Mouse (Mus musculus): ENCODE measurements around the gene Rbm20.

Gene Rbm20

GRCm38 (mm10) chr19:53810584-53810983, 133.5 kb downstream of the Rbm20 start:
- CTCF ChIA-PET, result no interaction called here

- CTCF ChIA-PET, result no interaction called here
Observed at GRCm38 (mm10) chr19:53813576-53813975, 136.5 kb downstream of the Rbm20 start.

DNA sequence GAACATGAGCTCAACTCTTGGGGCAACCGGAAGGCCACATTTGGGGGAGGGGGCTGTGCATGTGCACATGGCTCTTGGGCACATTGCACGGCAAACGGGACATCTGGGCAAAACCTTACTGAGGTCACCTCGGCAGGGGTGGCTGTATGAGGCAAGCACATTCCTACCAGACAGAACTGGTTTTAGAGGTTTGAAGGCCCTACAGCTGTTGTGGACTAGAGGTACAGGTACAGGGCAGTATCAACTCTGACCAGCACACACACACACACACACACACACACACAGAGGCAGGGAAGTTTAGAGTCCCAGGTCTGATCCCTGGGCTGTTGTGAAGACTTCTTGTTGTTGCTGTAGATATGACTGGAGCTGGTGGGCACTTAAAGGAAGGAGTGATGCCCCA, 138.6 kb downstream of the Rbm20 start:
- CTCF ChIA-PET, result no interaction called here

DNA sequence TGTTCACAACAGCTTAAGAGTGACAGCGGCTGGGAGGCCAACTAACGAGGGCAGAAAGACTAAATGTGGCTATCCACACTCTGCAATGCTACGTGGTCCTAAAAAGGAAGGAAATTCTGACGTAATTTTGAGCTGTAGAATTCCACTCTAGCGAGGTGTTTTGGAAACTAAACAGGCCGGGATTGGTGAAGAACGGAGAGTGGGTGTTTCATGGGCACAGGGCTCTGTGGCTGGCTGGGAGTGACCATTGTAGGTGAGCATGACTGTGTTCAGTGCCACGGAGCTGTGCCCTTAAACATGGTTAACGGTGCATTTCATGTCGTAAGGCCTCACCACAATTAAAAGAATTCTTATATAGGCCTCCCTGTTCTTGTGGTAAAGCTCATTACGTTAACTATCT, 139.1 kb downstream of the Rbm20 start:
- CTCF ChIA-PET, result no interaction called here

GRCm38 (mm10) chr19:53819299-53819698, 142.2 kb downstream of the Rbm20 start:
- CTCF ChIA-PET, result no interaction called here

DNA sequence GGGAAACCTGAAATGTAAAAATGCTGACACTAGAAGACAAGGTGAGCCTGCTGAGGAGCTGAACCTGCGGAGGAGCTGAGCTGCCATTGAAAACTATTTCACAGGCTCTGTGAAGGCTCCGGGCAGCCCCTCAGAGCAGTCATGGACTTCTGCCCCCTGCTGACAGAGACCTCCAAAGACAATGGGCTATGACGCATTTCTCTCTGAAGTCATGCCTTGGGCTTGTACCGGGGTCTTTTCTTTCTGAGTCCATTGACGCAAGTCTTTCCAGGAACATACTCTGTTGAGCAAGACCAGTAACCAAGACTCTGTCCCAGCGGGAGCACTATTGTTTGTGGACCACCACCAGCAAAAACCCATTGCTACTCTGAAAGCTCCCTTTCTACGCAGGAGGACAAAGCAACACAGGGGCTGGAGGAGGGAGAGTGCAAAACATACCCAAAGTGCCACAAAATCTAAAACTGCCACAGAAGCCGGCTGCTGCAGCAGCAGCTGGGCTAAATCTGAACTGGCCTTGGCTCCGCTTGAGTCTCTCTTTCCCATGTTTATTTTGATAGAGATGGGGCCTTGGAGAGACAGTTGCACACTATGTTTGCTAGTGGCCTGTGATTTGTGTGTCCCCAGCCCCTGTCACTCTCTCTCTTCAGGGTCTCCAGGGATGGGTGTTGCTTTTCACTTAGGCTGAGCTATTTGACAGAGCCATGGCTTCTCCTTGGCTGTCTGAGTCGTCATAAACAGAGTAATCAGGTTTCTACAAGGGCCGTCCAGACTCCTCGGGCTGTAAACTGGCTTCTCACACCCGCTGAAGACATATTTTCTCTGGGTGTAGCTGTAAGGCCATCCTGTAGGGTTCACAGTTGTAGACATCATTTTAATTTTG, 144.4 kb downstream of the Rbm20 start:
- CTCF ChIA-PET, result no interaction called here

- CTCF ChIA-PET, result no interaction called here
Observed at GRCm38 (mm10) chr19:53823847-53824246, 146.7 kb downstream of the Rbm20 start.

GRCm38 (mm10) chr19:53824872-53825680, 148.0 kb downstream of the Rbm20 start:
- CTCF ChIA-PET, result no interaction called here

DNA sequence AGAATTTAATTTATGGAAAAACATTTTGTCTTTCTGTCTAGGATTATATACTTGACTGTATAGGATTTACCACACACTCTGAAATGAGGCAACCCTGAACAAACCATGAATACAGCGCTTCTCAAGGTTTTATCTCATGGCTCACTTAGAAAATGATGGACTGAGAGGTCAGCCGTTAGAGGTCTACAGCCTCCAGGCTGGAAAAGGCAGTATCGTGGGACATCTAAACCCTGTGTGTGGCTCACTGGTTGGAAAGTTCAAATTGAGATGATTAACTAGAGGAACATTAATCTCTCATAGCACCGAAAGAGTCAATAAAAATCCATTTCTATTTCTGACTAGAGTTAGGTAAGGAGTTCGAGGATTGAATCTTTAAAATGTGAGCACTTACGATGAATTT, 152.9 kb downstream of the Rbm20 start:
- CTCF ChIA-PET, result interaction anchor here (0.7 kb wide), 1 partner anchor 206 kb away, joined by 3 read pairs; no protein-coding TSS in a partner anchor

GRCm38 (mm10) chr19:53830407-53831163, 153.5 kb downstream of the Rbm20 start:
- CTCF ChIA-PET, result interaction anchor here (0.7 kb wide), 1 partner anchor 205 kb away, joined by 3 read pairs; no protein-coding TSS in a partner anchor

DNA sequence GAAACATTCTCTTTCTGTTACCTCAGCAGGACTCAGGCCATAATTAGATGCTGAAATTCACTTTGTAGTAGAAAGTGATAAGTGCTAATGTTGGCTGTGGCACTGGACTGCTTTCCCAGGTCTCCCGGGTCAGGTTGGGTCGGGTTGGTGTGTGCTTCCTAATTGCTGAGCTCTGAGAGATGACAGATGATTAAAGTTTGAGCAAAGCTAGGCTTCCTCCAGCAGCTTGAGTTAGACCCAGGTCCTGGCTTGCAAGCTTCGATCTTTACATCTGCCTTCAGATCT, 154.0 kb downstream of the Rbm20 start:
- CTCF ChIA-PET, result no interaction called here

DNA sequence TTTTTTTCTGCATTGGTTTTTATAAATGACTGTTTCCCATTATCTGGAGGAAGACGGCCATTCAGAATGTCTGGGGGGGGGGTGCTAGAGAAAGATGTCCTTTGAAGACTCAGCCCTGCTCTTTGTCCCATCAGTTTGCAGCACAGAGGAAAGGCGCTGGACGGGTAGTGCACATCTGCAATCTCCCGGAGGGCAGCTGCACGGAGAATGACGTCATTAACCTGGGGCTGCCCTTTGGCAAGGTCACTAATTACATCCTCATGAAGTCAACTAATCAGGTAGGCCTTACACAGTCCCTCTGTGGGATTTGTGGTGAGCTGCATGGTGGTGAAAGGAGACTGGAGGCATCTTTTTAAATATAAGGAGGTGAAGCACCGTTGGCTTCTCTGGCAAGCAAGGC, 155.4 kb downstream of the Rbm20 start:
- CTCF ChIA-PET, result interaction anchor here (0.6 to 0.7 kb wide), 3 partner anchors 39 to 151 kb away, joined by 5 to 15 read pairs (median 5); no protein-coding TSS in a partner anchor

GRCm38 (mm10) chr19:53833745-53834369, 156.8 kb downstream of the Rbm20 start:
- CTCF ChIA-PET, result interaction anchor here (0.6 to 0.7 kb wide), 2 partner anchors 380 to 417 kb away, joined by 3 to 4 read pairs; no protein-coding TSS in a partner anchor

DNA sequence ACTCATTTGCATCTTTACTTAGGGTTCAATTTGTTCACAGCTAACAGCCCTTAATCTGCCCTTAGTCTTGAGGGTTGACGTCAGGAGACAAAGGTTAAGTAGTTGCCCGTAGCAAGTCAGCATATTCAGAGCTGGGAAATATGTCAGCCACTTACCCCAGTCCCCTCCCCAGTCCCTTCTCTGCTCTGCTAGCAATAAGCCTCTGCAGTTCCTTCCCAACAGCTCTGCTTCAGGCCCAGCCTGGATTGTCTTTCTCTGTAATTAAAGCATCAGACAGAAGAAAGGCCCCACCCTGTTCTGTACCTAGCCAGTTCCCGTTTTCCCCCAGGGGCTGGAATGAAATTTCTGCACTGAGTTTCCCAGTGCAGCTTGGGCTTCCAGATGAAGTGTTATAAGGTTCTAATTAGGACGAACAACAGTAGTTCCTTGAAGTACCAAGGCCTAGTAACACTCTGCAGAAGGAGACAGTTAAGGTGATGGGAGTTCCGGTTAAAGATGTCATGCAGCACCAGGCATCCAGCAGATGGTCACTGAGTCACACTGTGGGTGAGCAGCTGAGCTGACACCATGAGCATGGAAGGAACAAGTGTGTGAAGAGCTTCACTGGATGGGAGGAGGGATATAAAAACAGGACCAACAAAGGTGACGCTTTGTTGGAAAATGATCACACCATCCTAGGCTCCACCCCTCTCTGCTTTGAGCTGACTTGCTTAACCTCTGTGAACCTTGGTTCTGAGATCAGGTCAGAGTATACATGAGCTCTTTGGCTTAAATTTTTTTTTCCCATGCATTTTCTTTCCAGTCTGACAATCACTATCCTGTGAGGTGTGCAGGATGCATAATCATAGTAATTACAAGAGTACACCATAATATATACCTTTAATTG, 159.7 kb downstream of the Rbm20 start:
- CTCF ChIA-PET, result no interaction called here

DNA sequence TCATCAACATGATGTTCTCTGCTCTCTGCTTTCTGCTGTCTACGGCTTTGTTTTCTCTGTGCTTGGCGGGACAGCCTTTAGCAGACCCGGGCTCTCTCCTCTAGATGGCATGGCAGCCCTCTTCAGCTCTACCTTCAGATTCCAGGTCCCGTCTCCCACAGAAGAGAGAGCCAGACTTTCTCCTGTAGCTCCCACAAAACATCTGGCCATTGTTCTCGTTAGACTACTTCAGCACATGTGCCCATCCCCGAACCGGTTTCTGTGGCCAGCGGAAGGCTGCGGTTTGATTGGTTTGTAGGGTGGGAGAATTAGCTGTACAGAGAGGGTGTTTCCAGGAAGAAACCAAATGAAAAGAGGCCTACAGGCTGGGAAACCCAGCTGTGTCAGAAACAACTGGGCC, 161.7 kb downstream of the Rbm20 start:
- CTCF ChIA-PET, result no interaction called here

GRCm38 (mm10) chr19:53839837-53840236, 162.7 kb downstream of the Rbm20 start:
- CTCF ChIA-PET, result interaction anchor here (0.7 kb wide), 1 partner anchor 90 kb away, joined by 3 read pairs; no protein-coding TSS in a partner anchor

- CTCF ChIA-PET, result no interaction called here
Observed at GRCm38 (mm10) chr19:53841915-53842314, 164.8 kb downstream of the Rbm20 start.

GRCm38 (mm10) chr19:53843972-53844371, 166.9 kb downstream of the Rbm20 start:
- CTCF ChIA-PET, result no interaction called here

DNA sequence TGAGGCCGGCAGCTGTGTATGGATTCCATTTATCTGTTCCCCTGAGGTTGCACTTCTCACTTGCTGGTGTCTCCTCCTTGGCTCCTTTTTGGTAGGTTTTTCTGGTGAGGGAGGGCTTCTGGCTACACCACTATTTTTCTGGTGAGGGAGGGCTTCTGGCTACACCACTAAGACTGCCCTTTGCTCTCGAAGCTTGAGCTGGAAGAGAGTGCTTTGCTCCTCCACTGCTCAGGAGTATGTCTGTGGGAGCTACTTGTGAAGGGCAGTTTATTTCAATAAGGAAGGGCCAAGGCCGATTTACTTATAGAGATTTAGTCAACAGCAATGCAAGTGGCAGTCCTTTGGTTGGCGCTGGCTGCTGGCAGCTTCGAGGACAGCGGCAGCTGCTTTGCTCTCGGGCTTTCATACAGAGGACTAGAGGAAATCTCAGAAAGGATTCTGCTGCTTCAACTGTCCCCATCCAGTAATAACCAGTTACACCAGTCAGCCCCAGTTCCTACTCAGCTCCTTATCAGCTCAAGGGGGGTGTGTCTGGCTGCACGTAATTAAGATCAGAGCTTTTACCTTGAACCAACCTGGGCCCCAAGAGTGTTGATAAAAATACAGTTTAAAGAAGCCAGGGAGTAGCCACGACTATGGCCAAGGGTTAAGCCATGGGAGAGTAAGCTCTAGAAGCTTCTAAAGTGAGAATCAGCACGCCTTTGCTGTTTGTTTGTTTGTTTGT, 171.3 kb downstream of the Rbm20 start:
- CTCF ChIA-PET, result no interaction called here
